Mouse (Mus musculus) liver, embryonic 14.5 days (tissue): Measurements from ENCODE around the gene Ccdc13.

ENCODE experiments used
- CTCF ChIP-seq: IDR thresholded peaks from 2 replicates; pipeline ENCODE4 v1.5.1; 2016; ENCODE audit warnings: antibody characterized with exemption, low read depth, control low read depth
- EP300 ChIP-seq: IDR thresholded peaks from 2 replicates; pipeline ENCODE4 v1.6.1; 2016; ENCODE audit warnings: antibody characterized with exemption, low read depth

- no peak for TF ChIP-seq CTCF
- no peak for TF ChIP-seq EP300
Observed at GRCm38 (mm10) chr9:121847138-121847537, 7.9 kb upstream of the Ccdc13 start.
